Mouse (Mus musculus) kidney, postnatal 36 days (tissue): ENCODE measurements around the gene Ccdc185.

Experiments
- DNase-seq, 2 experiments: peaks; one replicate each; pipeline ENCODE4 v3.0.0; 2021 to 2022; ENCODE audit warnings: mixed read lengths in 2 of 2

Ccdc185 gene

DNA sequence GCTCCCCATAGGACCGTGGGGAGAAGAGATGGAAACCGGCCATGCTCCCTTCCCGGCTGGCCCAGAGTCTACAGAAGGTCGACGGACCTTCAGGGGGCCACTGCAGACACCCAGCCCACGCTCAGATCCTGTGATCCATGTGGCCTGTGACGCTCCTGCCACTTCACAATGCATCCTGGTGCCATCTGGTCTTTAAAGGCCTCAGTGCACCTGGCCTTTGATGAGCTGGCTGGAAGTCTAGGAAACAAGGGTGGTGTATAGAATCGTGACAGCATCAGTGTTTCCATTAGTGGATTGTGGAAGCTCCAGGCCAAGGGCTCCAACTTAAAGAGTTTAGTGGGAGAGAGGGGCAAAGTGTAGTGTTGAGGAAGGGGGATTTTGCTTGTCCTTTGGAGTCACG is at the start of gene Ccdc185:
Gene Ccdc185 (minus strand): TSS at position 101 of the 400 bp plus-strand sequence.
- no peak for DNase-seq

DNA sequence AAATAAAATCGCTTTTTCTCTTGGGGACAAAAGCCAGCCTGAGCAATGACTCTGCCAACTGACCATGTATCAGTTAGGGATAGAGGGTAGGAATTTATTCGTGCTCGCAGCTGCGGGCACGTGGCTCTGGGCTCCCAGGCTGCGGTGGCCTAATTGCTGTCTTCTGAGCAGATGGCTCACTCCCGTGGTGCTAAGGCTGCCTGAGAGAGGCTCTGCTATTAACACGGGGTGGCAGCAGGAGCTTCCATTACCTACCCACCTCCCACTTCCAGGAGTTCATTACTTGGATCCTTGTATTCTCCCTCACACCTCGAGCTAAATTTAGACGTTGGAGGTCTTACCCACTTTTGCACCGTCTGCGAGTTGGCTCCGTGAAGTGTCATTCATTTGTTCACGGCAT is 48.1 kb upstream of the Ccdc185 start:
- DNase-seq: no peak

DNA sequence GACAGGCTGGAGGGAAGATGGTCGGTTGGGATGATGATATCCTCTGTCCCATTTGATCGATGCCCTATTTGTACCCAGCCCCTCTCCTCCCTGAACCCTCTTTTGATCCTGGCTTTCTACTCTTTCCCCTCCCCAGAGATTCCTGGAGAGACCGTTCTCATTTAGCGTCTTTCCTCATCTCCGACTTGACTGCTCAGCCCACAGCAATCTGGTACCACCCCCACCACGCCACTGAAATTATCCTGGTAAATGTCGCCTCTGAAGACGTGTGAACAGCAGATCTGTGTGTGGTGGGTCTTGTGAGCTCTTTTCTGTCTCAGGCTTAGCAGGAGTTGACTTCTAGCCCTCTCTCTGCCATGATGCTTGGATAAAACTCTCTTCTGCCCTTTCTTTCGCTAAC is 45.6 kb upstream of the Ccdc185 start:
- DNase-seq: no peak

DNA sequence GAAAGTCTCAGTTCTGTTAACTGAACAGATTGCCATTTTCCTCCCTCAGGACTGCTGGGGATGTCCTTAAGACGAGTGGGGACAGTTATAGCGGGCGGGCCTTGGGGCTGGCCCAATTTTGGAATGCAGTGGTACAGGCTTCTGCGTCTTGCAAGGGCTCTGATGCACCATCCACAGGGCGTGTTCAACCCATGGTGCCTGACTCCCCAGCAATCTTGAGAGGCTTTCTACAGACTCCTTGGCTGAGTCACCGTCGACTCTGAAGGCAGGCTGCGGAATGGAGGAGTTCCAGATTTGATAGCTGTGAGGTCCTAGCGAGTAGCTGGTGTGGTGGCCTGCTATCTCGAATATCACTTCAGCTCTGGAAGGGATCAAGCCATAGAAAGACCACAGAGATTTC is 45.2 kb upstream of the Ccdc185 start:
- no peak for DNase-seq

DNA sequence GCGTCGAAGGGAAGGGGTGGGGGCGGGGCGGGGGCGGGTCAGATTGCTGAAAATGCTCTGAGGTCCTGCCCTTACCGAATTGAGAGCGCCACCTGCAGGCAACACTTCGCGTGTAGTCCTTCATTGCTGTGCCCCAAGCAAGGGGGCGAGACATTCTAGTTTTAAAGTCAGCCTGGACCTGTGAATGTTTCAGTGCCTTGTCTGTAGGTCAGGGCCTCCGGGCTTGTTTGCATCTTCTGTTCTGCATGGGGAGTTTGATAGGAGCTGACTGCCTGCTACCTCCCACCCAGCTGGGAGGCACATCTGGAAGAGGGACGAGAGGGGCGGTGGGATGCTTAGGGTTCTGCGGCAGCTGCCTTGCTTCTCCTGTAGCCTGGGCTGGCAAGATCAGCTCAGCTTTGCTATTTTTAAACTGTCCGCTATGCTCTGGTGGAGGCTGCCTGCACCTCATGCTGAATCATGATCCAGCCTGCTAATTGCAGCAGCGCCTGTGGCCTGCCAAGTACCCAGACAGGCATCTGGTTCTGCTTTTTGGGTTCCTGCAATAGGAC is 43.6 kb upstream of the Ccdc185 start:
- DNase-seq: peak; percentile 57 to 89

DNA sequence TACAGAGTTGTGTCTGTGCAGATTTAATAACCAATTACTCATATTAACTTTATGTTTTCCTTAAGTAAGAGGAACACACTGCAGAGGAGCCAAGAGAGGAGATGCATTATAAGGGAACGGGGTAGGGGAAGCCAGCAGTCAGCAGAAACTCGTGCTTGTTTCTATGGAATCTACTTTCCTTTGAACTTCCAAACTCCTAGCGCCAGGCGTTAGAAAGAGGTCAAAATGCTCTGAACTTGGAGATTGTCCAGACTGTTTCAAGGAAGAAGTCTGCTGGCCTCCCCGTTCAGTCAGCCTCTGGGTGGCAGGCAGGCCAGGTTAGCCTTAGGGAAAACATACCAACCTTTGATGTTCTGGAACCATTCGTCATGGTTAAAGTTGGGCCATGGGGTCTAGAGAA is 39.9 kb upstream of the Ccdc185 start:
- peak; percentile 14 to 17 for DNase-seq

DNA sequence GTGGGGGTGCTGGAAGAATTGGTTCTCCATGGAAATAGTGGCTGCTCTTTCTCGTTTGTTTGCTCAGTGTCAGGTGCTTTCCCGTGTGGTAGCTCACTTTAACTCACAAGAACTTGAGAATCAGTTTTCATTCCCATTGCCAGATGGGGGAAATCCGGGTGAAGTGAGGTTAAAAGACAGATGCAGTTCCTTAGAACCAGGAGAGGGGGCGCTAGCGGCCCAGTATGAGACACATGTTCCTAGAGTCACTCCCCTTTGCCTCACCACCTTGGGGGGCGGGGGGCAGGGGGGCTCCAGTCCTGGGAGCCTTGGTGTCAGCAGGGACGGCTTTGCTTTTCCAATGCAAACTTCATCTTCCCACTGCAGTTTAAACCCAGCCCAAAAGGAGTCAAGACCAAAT is 38.0 kb upstream of the Ccdc185 start:
- no peak for DNase-seq

DNA sequence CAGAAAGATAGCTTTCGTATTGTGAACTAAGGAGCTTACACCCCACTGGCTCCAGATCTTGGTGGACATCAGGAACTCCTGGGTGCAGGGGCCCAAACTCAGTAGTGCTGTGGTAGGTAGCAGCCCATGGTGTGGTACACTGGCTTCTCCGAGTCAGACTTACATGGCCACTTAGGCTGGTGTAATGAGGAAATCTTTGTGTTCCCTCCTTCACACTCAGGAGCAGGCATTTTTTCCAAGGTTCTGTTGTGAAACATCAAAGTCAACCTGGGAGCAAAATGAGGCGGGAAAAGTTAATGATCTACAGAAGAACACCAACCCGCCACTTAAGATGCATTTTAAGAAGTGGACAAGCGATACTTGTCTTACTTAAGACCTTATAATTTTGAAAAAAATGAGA is 36.5 kb upstream of the Ccdc185 start:
- peak in 1 of 2 experiments; percentile 11 for DNase-seq

DNA sequence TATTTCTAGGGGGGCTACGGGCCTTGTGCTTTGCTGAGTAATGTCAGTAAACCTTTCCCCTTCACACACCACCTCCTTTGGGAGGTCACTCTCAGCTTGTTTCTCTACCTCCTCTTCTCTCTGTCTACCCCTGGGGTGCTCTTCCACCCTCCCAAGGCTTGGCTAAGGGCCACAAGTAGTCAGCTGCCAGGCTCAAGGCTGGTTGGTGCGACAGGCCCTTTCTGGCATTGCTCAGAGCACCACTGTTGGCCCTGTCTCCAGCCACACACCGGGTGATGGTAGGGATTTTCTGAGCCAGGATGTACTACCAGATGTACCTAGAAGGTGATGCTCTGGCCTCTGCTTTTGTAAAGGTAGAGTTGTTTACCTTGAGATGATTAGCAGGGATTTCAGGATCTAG is 35.8 kb upstream of the Ccdc185 start:
- peak in 1 of 2 experiments; percentile 19 for DNase-seq

DNA sequence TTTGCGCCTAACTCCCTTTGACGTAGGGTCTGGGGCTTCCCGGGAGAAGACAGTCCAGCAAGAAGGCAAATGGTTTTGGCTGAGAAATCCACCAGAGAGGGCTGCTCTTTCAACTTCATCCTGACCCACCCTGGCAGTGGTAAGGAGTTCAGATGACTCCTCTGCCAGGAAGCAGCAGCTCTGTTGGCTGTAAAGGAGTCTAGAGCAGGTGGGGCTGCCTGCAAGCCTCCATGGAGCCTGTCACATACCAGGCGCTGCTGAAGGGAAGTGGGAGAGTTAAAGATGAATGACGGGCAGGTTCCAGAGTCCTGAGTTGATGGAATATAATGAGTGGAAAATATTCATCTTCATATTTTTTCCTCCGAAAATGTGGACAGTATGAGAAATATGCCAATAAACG is 34.8 kb upstream of the Ccdc185 start:
- no peak for DNase-seq

DNA sequence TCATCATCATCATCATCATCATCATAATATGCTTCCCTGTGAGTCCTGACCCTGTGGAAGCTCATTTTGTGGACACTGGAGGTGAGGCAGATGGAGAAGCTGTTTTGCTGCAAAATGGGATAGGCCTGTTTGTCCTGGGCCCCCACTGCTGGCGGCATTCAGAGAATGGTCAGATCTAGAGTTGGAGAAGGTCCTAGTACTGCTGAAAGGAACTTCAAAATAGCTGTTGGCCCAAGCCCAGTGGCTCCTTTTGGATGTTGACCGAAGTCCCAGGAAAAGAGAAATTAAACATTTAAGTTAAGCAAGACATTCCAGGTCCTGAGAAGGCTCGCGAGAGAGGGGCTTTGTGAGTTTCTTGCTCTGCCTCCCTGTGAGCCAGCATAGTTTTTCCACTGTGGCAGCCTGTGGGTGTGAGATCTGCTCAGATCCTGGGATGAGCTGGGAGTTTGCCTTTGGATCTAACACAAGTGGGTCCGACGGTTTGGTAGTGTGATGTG is 30.1 kb upstream of the Ccdc185 start:
- DNase-seq: no peak

DNA sequence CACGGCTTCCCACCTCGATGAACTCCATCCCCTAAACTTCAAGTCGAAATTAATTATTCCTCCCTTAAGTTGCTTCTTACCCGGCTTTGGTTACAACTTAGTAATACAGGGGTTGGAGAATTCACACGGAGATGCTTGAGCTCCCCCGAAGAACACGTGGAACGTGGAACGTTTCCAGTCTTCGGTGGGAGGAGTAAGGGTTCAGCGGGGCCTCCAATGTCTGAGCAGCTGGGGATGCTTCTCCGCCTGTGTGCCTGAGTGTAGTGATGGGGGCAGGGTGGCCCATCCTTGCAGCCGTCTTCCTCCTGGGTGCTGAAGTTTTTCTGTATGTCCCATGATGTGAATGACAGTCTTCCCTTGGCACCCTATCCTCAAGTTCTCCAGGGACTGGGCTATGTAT is 29.2 kb upstream of the Ccdc185 start:
- DNase-seq: no peak

DNA sequence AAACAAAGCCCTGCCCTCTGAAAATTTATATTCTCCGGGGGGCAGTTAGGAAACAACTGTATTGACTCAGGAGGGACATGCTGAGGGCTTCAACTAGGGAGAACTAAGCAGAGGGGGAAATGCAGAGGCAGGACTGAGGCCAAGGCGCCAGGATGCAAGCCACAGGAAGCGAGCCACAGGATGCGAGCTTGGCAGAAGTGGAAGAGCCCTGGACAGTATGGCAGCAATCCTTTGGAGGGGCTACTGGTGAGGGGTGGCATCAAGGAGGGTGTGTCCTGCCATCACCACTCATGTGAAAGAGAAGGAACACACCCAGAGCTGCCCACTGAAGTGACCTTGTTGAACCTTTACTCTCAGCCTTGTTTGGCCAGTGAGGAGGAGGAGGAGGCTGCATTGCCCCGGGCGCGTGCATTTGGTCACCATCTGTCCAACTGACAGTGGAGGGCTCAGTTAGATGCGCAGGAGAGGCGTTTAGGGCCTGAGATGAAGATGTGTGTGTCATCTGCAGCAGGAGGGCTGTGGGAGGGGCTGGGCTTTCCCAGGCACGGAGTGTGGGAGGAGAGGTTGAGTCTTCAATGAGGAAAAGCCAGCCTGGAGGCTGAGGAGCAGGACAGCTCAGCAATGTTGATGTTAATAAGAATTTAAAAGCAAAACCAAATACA is 27.9 kb upstream of the Ccdc185 start:
- peak in 1 of 2 experiments; percentile 17 for DNase-seq

DNA sequence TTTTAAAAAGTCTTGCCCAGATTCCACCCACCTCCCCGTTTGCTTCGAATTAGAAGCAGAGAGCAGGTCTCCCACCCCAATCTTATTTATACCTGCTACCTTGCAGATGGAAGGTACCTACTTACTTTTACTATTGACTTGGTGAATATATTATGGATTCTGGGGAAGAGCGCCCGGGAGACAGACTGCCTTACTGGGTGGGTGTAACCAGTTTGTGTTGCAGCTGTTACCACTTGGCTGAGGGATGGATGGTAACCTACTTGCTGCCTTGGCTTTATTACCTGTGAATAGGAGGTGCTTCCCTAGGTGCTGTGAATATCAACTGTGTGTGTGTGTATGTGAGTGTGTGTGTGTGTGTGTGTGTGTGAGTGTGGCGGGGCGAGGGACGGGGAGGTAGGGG is 26.6 kb upstream of the Ccdc185 start:
- no peak for DNase-seq

DNA sequence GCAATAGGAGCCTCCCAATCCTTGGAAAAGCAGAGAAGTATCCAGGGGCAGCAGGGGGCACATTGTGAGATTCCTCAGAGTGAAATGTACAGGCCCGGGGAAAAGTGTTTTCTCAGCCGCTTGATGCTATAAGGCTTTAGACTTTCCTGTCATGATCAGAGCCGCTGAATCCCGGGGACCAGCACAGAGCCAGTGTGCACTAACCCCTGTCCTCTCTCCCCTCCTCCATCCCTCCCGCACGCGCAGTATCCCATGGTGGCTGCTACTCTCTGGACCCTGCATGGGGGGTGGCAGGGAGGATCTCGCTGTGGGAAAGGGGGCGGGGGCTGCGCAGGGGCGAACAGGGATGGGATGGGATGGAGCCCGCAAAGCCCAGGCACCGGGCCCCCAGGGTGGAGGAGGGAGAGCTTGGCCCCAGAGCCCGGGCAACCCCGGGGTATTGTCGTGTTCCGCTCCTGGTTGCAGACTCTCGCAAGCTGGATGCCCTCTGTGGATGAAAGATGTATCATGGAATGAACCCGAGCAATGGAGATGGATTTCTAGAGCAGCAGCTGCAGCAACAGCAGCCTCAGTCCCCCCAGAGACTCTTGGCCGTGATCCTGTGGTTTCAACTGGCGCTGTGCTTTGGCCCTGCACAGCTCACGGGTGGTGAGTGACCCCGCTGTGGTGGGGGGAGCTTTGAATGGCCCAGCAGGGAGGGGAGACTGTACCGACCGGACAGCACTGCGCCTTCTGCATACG is 15.7 kb upstream of the Ccdc185 start:
- DNase-seq: no peak

DNA sequence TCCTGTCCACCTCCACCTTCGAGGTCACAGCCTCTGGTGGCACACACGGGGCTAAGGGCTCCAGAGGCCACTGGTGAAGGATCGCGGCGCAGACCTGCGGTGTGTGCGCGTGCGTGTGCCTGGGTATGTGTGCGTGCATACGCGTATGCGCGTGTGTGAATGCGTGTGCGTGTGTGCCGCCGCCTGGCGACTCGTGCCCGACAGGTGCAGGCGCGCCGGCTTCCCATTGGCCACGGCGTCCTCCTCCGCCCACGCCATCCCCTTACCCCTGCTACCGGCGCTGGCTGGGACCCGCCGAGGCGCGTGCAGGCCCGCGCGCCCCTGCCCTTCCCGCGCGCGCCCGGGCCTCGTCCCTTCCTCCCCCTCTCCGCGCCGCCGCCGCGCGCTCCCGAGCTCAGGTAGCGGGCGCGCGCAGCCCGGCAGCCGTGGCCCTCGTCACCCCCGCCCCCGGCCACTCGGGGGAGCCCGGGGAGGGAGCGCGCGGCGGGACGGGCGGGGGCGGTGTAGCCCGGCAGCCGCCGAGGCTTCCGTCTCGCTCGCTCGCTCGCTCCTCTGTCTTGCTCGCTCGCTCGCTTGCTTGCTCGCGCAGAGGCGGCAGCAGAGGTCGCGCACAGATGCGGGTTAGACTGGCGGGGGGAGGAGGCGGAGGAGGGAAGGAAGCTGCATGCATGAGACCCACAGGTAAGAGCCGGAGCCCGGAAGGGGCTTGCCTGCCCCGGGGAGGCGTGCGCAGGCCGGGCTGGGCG is 14.9 kb upstream of the Ccdc185 start, which contains the start of gene Susd4:
Gene Susd4 (plus strand): TSS at position 145 of the 746 bp plus-strand sequence.
- peak; percentile 33 to 68 for DNase-seq

DNA sequence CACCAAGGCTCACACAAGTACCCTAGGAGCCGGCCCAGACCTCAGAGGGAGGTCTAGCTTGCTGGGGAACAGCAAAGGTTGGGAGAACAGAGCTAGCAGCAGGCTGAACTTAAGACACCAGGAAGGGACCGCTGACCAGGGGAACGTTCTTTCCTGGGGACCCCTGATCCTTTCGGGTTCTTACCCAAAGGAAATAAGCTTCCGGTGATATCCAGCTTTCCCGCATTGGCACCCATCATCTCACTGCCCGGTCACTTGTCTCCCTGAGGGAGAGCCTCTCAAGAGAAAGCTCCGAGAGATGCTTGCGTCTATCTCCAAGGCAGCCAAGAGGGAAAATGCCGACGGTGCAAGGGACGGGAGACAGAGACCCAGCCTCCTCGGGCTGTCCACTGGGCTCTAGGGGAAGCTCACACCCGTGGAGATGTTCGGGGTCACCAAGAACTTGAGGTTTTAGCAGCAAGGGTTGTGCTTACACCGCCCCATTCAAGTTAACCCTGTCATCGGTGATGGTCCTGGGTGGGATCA is 14.3 kb upstream of the Ccdc185 start:
- no peak for DNase-seq

DNA sequence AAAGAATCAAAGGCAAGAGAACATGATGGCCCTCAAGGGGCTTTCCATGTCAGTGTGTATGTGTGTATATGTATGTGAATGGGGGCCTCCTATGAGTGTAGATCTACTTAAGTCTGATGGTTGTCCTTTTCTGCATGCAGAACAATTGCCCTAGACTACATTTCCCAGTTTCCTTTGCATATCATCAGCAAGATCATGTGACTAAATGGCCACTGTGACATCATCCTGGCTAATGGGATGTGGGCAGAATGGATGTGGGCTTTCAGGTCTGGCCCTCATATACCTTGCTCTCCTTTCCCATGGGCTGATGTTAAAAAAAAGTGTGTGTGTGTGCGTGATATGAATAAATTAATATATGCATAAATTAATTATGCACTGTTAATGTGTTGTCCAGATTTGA is 9.8 kb upstream of the Ccdc185 start:
- DNase-seq: no peak

DNA sequence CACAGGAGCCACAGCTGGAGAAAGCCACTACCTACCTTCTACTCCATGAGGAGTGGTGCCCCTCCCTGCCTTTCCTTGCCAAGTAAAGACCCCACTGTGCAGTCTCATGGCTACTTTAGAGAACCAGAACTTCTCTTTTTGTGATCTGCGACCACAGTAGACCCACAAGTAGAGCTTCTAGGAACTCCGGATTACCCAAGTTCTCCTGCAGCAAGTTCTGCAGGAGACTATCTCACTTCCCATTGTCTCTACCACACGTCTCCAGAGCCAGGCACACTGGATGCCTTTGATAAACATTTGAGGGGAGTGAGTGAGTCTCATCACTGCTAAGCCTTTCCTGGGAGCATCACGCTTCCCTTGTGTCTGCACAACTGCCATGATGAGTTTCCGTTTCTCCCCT is 5.9 kb upstream of the Ccdc185 start:
- no peak for DNase-seq

DNA sequence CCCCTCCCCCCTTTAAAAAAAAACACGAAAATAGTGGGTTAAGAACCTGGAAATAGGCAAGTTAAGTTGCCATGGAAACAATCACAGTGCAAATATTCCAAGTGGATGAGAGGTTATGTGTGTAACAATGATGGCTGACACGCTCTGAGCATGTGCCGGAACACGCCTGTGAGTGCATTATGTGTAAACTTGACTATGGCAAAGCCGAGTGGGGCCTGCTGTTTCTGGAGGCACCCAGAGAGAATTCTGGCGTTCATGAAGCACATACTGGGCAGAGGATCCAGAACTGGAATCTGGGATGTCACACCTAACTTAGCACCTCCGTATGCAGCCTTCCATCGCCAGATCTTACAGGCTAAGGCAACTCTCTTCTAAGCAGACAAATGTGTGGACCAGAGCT is 4.7 kb upstream of the Ccdc185 start:
- no peak for DNase-seq

DNA sequence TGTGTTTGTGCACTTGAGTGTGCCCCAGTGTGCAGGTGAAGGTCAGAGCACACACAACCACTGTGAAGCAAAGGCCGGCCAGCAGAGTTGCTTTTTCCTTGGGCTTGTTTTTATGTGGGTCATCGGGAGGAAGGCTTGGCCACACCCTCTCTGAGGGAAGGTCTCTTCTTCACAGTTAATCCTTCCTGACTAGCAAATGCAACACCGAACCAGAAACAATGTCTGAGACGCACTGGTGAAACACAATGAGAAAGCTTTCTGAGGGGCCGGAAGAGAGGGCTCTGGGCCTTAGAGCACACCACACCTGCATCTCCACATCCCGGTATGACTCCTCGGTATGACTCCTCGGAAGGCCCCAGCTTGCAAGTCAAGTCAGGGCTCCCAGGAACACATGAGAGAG is 2.3 kb upstream of the Ccdc185 start:
- DNase-seq: no peak

DNA sequence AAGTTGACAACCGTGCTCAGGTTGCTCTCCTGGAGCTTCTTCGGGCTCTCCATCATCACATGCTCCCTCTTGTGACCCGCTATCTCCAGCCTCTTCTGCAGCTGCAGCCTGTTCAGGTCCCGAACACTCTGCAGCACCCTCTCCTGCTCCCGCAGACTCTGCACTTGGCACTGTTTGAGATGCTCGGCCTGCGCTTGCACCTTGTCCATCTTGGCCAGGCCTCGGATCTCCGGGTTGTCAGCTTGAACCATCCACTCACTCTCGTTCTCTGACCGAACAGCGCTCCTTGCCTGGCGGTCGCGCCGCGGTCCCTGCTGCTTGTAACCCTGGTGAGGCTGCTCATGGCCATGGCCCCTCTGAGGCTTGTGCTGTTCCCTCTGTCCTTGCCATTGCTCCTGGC is 1.1 kb downstream of the Ccdc185 start:
- DNase-seq: no peak

DNA sequence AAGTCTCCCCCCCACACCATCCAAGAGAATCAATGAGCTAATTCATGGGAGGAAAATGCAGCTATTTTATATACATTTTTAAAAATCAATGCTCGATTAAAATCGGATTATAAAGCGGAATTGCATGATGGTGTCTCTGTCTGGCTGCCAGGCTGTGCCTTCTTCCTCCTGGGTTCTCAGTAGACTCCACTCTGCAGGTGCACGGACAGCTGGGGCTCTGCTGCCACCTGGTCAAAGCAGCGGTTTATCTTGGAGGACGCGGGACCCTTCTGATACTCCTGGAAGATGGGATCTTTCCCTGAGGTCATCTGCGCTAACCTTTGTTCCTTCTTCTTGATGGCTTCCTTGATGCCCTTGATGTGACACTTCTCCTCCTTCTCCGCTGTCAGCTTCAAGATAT is 1.9 kb downstream of the Ccdc185 start:
- no peak for DNase-seq
